Mouse (Mus musculus) heart, postnatal 4 days (tissue): ENCODE measurements around the gene Hsp90aa1. TPM values are rescaled to one million over a fixed set of nuclear protein-coding genes. Genes with fewer than 3 reads are reported as not detected.
"Not testable (repeated sequence)": the region's sequence is repeated elsewhere in the genome, so short reads cannot be mapped to it uniquely, and the experiment has no call there.

Experiments
- DNase-seq: peaks from one replicate; pipeline ENCODE4 v3.0.0; 2021
- total RNA-seq, 2 experiments: library from RNA; stranded (reverse); gene quantifications; 2 replicates each; pipeline ENCODE4 v1.2.3; 2021

Hsp90aa1 gene
- 100 to 1,000 TPM; 275 to 295 TPM for total RNA-seq

- no peak for DNase-seq
Measured at GRCm38 (mm10) chr12:110702556-110702955, at the start of gene Hsp90aa1. Hsp90aa1 (minus strand) TSS chr12:110702728.

- DNase-seq = no peak
Measured at GRCm38 (mm10) chr12:110750770-110751439, 48.4 kb upstream of the Hsp90aa1 start.

GRCm38 (mm10) chr12:110738158-110738921 lies 35.8 kb upstream of the Hsp90aa1 start:
- DNase-seq = peak; percentile 39

GRCm38 (mm10) chr12:110737170-110738157 lies 34.9 kb upstream of the Hsp90aa1 start, which contains the start of gene Wdr20:
Wdr20 (plus strand) TSS chr12:110737944.
- peak; percentile 99 for DNase-seq

GRCm38 (mm10) chr12:110736641-110737040 lies 34.1 kb upstream of the Hsp90aa1 start:
- no peak for DNase-seq

- DNase-seq = not testable (repeated sequence)
Measured at GRCm38 (mm10) chr12:110733254-110733653, 30.7 kb upstream of the Hsp90aa1 start.

GRCm38 (mm10) chr12:110726428-110726827 lies 23.9 kb upstream of the Hsp90aa1 start:
- no peak for DNase-seq

GRCm38 (mm10) chr12:110725489-110725888 lies 23.0 kb upstream of the Hsp90aa1 start:
- no peak for DNase-seq

- no peak for DNase-seq
Measured at GRCm38 (mm10) chr12:110725051-110725450, 22.5 kb upstream of the Hsp90aa1 start.

- DNase-seq = no peak
Measured at GRCm38 (mm10) chr12:110716004-110716403, 13.5 kb upstream of the Hsp90aa1 start.

GRCm38 (mm10) chr12:110714215-110714614 lies 11.7 kb upstream of the Hsp90aa1 start:
- DNase-seq = no peak

GRCm38 (mm10) chr12:110713784-110714183 lies 11.3 kb upstream of the Hsp90aa1 start:
- no peak for DNase-seq

GRCm38 (mm10) chr12:110711270-110711669 lies 8.7 kb upstream of the Hsp90aa1 start:
- DNase-seq = no peak

- DNase-seq = no peak
Measured at GRCm38 (mm10) chr12:110707451-110707850, 4.9 kb upstream of the Hsp90aa1 start.

- peak; percentile 70 for DNase-seq
Measured at GRCm38 (mm10) chr12:110706337-110707231, 4.1 kb upstream of the Hsp90aa1 start.

- not testable (repeated sequence) for DNase-seq
Measured at GRCm38 (mm10) chr12:110705419-110705818, 2.9 kb upstream of the Hsp90aa1 start.

GRCm38 (mm10) chr12:110703682-110704081 lies 1.2 kb upstream of the Hsp90aa1 start:
- DNase-seq = no peak

GRCm38 (mm10) chr12:110703008-110703471 lies 512 bp upstream of the Hsp90aa1 start:
- peak; percentile 95 for DNase-seq

- not testable (repeated sequence) for DNase-seq
Measured at GRCm38 (mm10) chr12:110701363-110701762, 1.2 kb downstream of the Hsp90aa1 start.

GRCm38 (mm10) chr12:110700730-110701129 lies 1.8 kb downstream of the Hsp90aa1 start:
- DNase-seq = no peak

- no peak for DNase-seq
Measured at GRCm38 (mm10) chr12:110699171-110699547, 3.4 kb downstream of the Hsp90aa1 start.
